ENCODE assay signal across 20 mouse cellular contexts in genomic region chr10:52940831-52941216, GRCm38 (mm10).
DNase-seq lines count a peak whose midpoint lies in the region; ATAC-seq and TF ChIP-seq lines count a peak whose summit lies in the region.
"Had no signal": no experiment of that assay in that cellular context is flagged by ENCODE, and none has a peak within 500 bp of the region (broad histone marks: within the 10 kb centered on the region; RNA-seq: fewer than 3 reads in every experiment).

No protein-coding gene starts in this region.

- WGBS in neural tube, embryonic 13.5 days = 57% methylated on average over 5 of the region's 5 CpGs
- 41% methylated on average over 5 of the region's 5 CpGs for WGBS in hindbrain, postnatal 0 days

- no peaks in the 10 kb centered on the region for H3K9me3 ChIP-seq in neural tube, embryonic 13.5 days
- H3K9me3 ChIP-seq in hindbrain, postnatal 0 days (ENCODE audit: low read length) = no peaks in the 10 kb centered on the region
- H3K9me3 ChIP-seq: embryonic facial prominence, embryonic 10.5 days; kidney, embryonic 15.5 days; liver, embryonic 15.5 days had no signal

- H3K4me1 ChIP-seq in neural tube, embryonic 13.5 days (replicated peaks) = peaks cover 5% of the 10 kb centered on the region
- H3K4me1 ChIP-seq in hindbrain, postnatal 0 days (ENCODE audit: insufficient read depth, low read length) = peaks cover 6% of the 10 kb centered on the region; the same call in 1 of the 2 replicates
- H3K4me1 ChIP-seq: embryonic facial prominence, embryonic 10.5 days; kidney, embryonic 15.5 days; liver, embryonic 15.5 days had no signal

- ATAC-seq in frontal cortex, adult (ENCODE audit: low TSS enrichment) = peak; percentile 92
- peak; percentile 53; the same call in 1 of the 2 replicates for ATAC-seq in neural tube, embryonic 13.5 days (ENCODE audit: low read depth)
- ATAC-seq in hindbrain, postnatal 0 days = peak; percentile 59
- ATAC-seq: intestine, postnatal 0 days had no signal

- no peaks in the 10 kb centered on the region for H3K36me3 ChIP-seq in neural tube, embryonic 13.5 days
- no peaks in the 10 kb centered on the region for H3K36me3 ChIP-seq in hindbrain, postnatal 0 days (ENCODE audit: insufficient read depth, low read length)
- H3K36me3 ChIP-seq: embryonic facial prominence, embryonic 10.5 days; kidney, embryonic 15.5 days; liver, embryonic 15.5 days had no signal

- TF ChIP-seq CTCF in hindbrain, postnatal 0 days (IDR thresholded peaks at IDR 0.05; ENCODE audit: low read depth) = no peak

- H3K27me3 ChIP-seq in neural tube, embryonic 13.5 days = no peaks in the 10 kb centered on the region
- H3K27me3 ChIP-seq in hindbrain, postnatal 0 days (ENCODE audit: insufficient read depth, low read length) = no peaks in the 10 kb centered on the region
- H3K27me3 ChIP-seq: CH12.LX; kidney, embryonic 15.5 days; liver, embryonic 15.5 days had no signal

- peak overlapping the region; percentile 33; the same call in 1 of the 2 replicates for H3K27ac ChIP-seq in neural tube, embryonic 13.5 days (replicated peaks)
- peak overlapping the region; percentile 41 for H3K27ac ChIP-seq in hindbrain, postnatal 0 days
- H3K27ac ChIP-seq: embryonic facial prominence, embryonic 10.5 days; heart, adult 2 months; kidney, embryonic 15.5 days; liver, embryonic 15.5 days; stomach, postnatal 0 days had no signal

- no peak overlapping the region for H3K4me2 ChIP-seq in neural tube, embryonic 13.5 days
- no peak overlapping the region for H3K4me2 ChIP-seq in hindbrain, postnatal 0 days (ENCODE audit: low read depth, low read length)
- H3K4me2 ChIP-seq: kidney, embryonic 15.5 days; liver, embryonic 15.5 days had no signal

- no peak for DNase-seq in frontal cortex, postnatal 25 days (ENCODE audit: low spot score in 2 of 2)
- no peak for DNase-seq in neural tube, embryonic 10.5 days (ENCODE audit: extremely low spot score, low spot score)
- peak; percentile 62 for DNase-seq in hindbrain, postnatal 0 days (ENCODE audit: low spot score)
- peak; percentile 55 for DNase-seq in telencephalon, adult 2 months (ENCODE audit: low read depth, low spot score)
- no peak for DNase-seq in spleen, postnatal 4 days (ENCODE audit: low spot score in 2 of 2)
- no peak for DNase-seq in lung, postnatal 14 days
- DNase-seq: adrenal gland, postnatal 36 days; cerebellum, adult 2 months; gastrocnemius, postnatal 14 days; heart, adult 2 months; right cerebral cortex, postnatal 4 days; thymus, postnatal 14 days had no signal

- H3K4me3 ChIP-seq in neural tube, embryonic 13.5 days = no peak overlapping the region
- H3K4me3 ChIP-seq in hindbrain, postnatal 0 days (ENCODE audit: low read length) = no peak overlapping the region
- H3K4me3 ChIP-seq: embryonic facial prominence, embryonic 10.5 days; heart, adult 2 months; kidney, embryonic 15.5 days; liver, embryonic 15.5 days had no signal

- no peak overlapping the region for H3K9ac ChIP-seq in neural tube, embryonic 13.5 days
- no peak overlapping the region for H3K9ac ChIP-seq in hindbrain, postnatal 0 days (replicated peaks; ENCODE audit: low read length)
- H3K9ac ChIP-seq: kidney, embryonic 15.5 days; liver, embryonic 15.5 days had no signal

Comparison
In these comparisons a context has a peak if more than half of its experiments do, and no peak if none do; other contexts are left out.
1. DNase-seq: peak in hindbrain, postnatal 0 days (single experiment) and telencephalon, adult 2 months (single experiment); none in frontal cortex, postnatal 25 days (0 of 2), neural tube, embryonic 10.5 days (single experiment), spleen, postnatal 4 days (0 of 2) and lung, postnatal 14 days (single experiment).
2. Peak in every context shown above with its lines, with median percentiles within 50 percentile points of each other: ATAC-seq.